Comparison of ENCODE assay signal across 12 mouse cellular contexts in the genomic region with DNA sequence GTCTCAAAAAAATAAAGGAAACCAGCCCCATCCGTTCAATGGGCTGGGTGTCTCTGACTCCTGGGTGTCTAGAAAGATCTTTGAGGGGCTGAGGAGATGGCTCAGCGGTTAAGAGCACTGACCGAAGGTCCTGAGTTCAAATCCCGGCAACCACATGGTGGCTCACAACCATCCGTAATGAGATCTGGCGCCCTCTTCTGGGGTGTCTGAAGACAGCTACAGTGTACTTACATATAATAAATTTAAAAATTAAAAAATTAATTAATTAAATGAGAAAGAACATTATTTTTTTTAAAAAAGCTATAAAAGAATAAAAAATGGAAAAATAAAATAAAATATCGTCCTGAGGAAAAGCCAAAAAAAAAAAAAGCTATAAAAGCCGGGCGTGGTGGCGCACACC. TPM values are rescaled to one million over a fixed set of nuclear protein-coding genes. Genes with fewer than 3 reads are reported as not detected.
"Had no signal": no experiment of that assay in that cellular context is flagged by ENCODE, and none has a peak within 500 bp of the region (broad histone marks: within the 10 kb centered on the region; RNA-seq: fewer than 3 reads in every experiment).

No protein-coding gene starts in this region.

RNA-seq across cellular contexts. Expression of a gene that starts 2.2 kb away (rescaled TPM):
- total RNA-seq: megakaryocyte-erythroid progenitor cell, adult 5-6 weeks had no signal

RNA-seq across cellular contexts. Expression of a gene that starts 23.3 kb away (rescaled TPM):
- total RNA-seq: left cerebral cortex, postnatal 14 days; left cerebral cortex, postnatal 4 days; liver, adult 2 months; megakaryocyte progenitor cell, adult 5-6 weeks; megakaryocyte, adult 5-6 weeks; megakaryocyte-erythroid progenitor cell, adult 5-6 weeks; monocyte, adult 5-6 weeks had no signal
- polyA plus RNA-seq: liver, adult 2 months; lung, adult 2 months; lung, embryonic 16.5 days; lung, postnatal 0 days; macrophage; myocyte had no signal
